Mouse (Mus musculus) neural tube, embryonic 11.5 days (tissue): Measurements from ENCODE around the gene Arl14. TPM values are rescaled to one million over a fixed set of nuclear protein-coding genes. Genes with fewer than 3 reads are reported as not detected.
"Not testable (repeated sequence)": the region's sequence is repeated elsewhere in the genome, so short reads cannot be mapped to it uniquely, and the experiment has no call there.

Experiments used
- ATAC-seq: fragments of 200-750 bp; cut with Nextera tagmentation; 2 replicates; pipeline ENCODE4 v1.8.0; 2017; ENCODE audit warnings: moderate number of reproducible peaks, mild to moderate bottlenecking, moderate TSS enrichment, moderate library complexity; ENCODE audit not compliant: insufficient read depth, low FRiP score, low TSS enrichment
- DNase-seq: peaks from one replicate; pipeline ENCODE4 v3.0.0-alpha.2; 2015; ENCODE audit warnings: low spot score
- H3K27ac ChIP-seq: fragments of 300-500 bp; sonication (generic); 2 replicates; pipeline ENCODE4 v1.5.1; 2014; ENCODE audit warnings: low read depth, mild to moderate bottlenecking, low read length
- H3K27me3 ChIP-seq: fragments of 300-500 bp; sonication (generic); 2 replicates; pipeline ENCODE4 v1.6.1; 2014; ENCODE audit warnings: mild to moderate bottlenecking, low read length, mixed read lengths; ENCODE audit not compliant: control insufficient read depth, insufficient read depth
- H3K36me3 ChIP-seq: fragments of 300-500 bp; sonication (generic); 2 replicates; pipeline ENCODE4 v1.6.1; 2014; ENCODE audit warnings: mild to moderate bottlenecking, low read length, moderate library complexity, mixed read lengths; ENCODE audit not compliant: control insufficient read depth, insufficient read depth
- H3K4me1 ChIP-seq: fragments of 300-500 bp; sonication (generic); 2 replicates; pipeline ENCODE4 v1.6.1; 2014; ENCODE audit warnings: low read length, mixed read lengths; ENCODE audit not compliant: control insufficient read depth, insufficient read depth
- H3K4me2 ChIP-seq: fragments of 300-500 bp; sonication (generic); 2 replicates; pipeline ENCODE4 v1.6.1; 2014; ENCODE audit warnings: low read depth, mild to moderate bottlenecking, moderate library complexity
- H3K4me3 ChIP-seq: fragments of 300-500 bp; sonication (generic); 2 replicates; pipeline ENCODE4 v1.5.1; 2014; ENCODE audit warnings: low read depth, low read length
- H3K9ac ChIP-seq: fragments of 300-500 bp; sonication (generic); 2 replicates; pipeline ENCODE4 v1.6.1; 2014; ENCODE audit warnings: mild to moderate bottlenecking, low read length
- H3K9me3 ChIP-seq: fragments of 300-500 bp; sonication (generic); 2 replicates; pipeline ENCODE4 v1.6.1; 2016; ENCODE audit warnings: low read length; ENCODE audit not compliant: control insufficient read depth
- WGBS: fragments of 180-500 bp; shearing (Covaris S2); extraction: QIAGEN DNeasy Blood & Tissue Kit; methylation state at CpG from one replicate; pipeline ENCODE4 v1.1.7; 2014; 5-methylcytosine and 5-hydroxymethylcytosine counted together
- polyA plus RNA-seq: library from polyadenylated mRNA; unstranded; fragments of >200 nt; fragmentation: Nextera tagmentation; extraction: Ambion mirVana; gene quantifications from 2 replicates; pipeline ENCODE4 v1.2.1, GENCODE M21; 2014

Arl14 gene
- polyA plus RNA-seq, 1 experiment from 2014 or later, result not detected

DNA sequence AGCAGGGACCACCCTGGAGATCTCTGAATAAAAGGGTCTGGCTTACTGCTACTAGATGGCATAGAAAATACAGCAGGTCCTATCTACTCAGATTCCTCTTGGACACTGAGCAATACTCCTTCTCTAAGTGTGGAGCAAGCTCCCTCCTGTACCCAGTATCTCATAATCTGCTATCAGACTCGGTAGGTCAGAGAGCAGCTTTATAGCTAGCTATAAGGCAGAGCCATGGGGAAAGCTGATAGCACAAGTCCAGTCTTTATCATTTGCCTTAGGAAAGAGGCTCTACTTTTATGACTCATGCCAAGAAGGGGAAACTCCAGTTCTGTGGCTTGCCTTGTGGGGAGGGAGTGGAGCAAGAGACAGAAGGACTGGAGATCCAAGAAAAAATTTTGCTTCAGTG, 18.8 kb downstream of the Arl14 start:
- no peak overlapping the region for H3K4me2 ChIP-seq
- no peak for ATAC-seq
- WGBS, result 72% methylated on average over 1 of the region's 1 CpGs
- no peaks in the 10 kb centered on the region for H3K27me3 ChIP-seq
- no peak overlapping the region for H3K4me3 ChIP-seq
- H3K4me1 ChIP-seq, result no peaks in the 10 kb centered on the region
- DNase-seq, result no peak
- H3K36me3 ChIP-seq, result no peaks in the 10 kb centered on the region
- H3K9ac ChIP-seq, result no peak overlapping the region
- H3K27ac ChIP-seq, result no peak overlapping the region
- H3K9me3 ChIP-seq, result no peaks in the 10 kb centered on the region

DNA sequence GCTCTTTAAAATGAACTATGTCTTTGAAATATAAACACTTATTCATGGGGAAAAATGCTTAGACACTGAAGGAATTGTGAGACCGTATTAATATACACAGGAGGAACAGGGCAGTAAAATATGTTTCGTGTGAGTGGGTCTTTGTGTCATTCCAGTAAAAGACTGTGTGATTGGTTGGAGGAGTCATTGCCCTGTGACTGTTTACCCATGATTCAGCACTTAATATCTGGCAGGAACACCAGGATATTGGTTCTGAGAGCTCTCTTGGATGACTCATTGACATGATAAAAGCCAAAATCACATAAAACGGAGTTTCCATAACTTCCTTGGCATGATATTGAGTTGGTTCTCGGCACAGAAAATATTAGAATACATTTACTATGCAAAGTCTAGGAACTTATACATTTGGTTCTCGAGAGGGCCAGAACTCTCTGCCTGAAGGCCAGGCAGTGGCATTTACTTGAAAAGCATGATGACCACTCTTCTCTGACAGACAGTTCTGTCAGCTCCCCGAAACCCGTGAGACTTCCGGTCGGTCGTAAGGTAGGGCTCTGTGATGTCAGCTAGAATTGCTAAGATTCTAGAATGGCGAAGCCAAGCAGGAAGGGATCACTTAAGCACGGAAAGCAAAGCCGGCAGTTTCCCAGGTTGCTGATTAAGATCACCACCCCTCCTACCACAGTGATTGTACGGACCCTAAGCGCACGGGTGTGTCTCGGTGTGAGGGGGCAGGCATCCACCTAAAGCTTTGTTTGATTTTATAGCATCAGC, 31.1 kb downstream of the Arl14 start:
- Histone ChIP-seq H3K4me3 (no peak overlapping the region), H3K4me2 (no peak overlapping the region), H3K36me3 (no peaks in the 10 kb centered on the region), H3K27ac (no peak overlapping the region), H3K4me1 (no peaks in the 10 kb centered on the region), H3K27me3 (no peaks in the 10 kb centered on the region), H3K9me3 (no peaks in the 10 kb centered on the region), H3K9ac (no peak overlapping the region)
- WGBS, result 93% methylated on average over 17 of the region's 17 CpGs
- DNase-seq, result no peak
- no peak for ATAC-seq

DNA sequence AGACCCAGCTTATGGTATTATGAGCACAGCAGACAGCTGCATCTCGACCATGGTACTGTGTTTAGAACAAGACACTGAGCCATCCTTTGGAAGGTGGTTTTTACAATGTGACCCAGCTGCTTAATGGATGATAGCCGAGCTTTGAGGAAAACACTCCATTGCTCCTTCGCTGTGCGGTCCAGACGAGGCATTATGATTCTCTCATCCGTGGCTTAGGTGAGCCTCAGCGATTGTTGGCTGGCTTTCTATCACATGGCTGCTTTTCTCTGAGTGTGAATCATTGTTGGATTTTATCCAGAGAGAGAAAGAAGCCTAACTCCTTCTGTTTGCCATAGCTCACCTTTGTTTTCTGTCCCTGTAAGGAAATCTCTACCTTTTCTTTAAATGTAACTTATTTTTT, 32.5 kb downstream of the Arl14 start:
- Histone ChIP-seq H3K4me1 (no peaks in the 10 kb centered on the region), H3K27ac (no peak overlapping the region), H3K9me3 (no peaks in the 10 kb centered on the region), H3K36me3 (no peaks in the 10 kb centered on the region), H3K27me3 (no peaks in the 10 kb centered on the region), H3K4me2 (no peak overlapping the region), H3K9ac (no peak overlapping the region), H3K4me3 (no peak overlapping the region)
- ATAC-seq (no peak), DNase-seq (no peak)
- 75% methylated on average over 7 of the region's 7 CpGs for WGBS

DNA sequence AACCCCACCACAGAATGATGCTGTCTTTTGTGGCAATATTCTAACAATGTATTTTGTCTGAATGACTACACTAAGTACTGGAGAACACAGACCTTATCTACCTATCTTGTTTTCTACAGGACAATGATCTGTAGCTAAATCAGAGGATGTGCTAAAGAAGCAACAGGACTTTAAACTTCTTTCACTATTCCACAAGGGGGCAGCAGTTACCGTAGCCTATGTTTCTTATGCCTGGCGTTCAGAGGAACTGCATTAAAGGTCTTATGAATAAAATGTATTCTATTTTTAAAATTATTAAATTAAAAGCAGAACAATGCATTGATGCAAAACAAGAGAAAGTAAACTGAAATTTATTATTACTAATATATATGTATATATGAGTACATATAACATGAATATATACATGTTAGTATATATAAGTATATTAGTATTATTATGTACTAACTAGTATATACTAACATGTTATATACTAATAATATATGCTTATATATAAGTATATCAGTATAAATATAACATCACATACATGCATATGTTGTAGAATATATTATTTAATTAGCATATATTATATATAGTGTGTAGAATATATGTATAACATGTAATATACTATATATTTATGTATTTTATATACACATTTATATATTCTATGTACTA, 35.0 kb downstream of the Arl14 start:
- Histone ChIP-seq H3K36me3 (no peaks in the 10 kb centered on the region), H3K9me3 (no peaks in the 10 kb centered on the region), H3K9ac (no peak overlapping the region), H3K27ac (no peak overlapping the region), H3K4me1 (no peaks in the 10 kb centered on the region), H3K4me2 (no peak overlapping the region), H3K4me3 (no peak overlapping the region), H3K27me3 (no peaks in the 10 kb centered on the region)
- DNase-seq (peak; percentile 45), ATAC-seq (no peak)
- WGBS, result 13% methylated on average over 2 of the region's 2 CpGs

DNA sequence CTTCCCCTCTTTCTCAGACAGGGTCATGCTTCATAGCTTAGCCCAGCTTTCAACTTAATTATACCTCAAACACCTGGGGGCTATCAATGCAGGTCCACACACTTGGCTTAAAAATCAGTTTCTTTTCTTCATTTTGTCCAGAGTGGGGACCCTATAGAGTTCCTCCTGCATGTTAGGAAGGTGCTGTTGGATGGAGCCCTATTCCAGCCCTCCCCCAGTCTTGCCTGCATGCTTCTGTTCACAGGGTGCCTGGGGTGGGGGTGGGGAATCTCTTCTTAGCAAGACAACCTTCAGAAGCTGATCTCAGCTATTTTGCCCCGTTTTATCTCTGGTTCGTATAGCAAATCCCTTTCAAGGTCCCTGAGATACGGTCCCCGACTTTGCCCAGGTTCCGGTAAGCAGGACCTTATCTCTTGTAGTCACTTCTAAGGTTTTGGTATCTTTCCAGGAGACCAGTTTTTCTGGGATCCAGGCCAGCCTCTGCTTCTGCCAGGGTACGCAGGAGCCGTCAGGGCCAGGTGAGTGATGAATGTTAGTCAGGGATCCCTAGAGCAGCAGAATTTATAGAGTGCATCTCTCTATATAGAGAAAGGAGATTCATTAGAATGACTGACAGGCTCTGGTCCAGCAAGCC, 40.9 kb downstream of the Arl14 start:
- Histone ChIP-seq H3K4me2 (no peak overlapping the region), H3K4me1 (no peaks in the 10 kb centered on the region), H3K27me3 (no peaks in the 10 kb centered on the region), H3K4me3 (no peak overlapping the region), H3K9ac (no peak overlapping the region; the same call in 1 of the 2 replicates), H3K9me3 (no peaks in the 10 kb centered on the region), H3K27ac (no peak overlapping the region), H3K36me3 (no peaks in the 10 kb centered on the region)
- 95% methylated on average over 7 of the region's 7 CpGs for WGBS
- ATAC-seq (no peak), DNase-seq (no peak)

DNA sequence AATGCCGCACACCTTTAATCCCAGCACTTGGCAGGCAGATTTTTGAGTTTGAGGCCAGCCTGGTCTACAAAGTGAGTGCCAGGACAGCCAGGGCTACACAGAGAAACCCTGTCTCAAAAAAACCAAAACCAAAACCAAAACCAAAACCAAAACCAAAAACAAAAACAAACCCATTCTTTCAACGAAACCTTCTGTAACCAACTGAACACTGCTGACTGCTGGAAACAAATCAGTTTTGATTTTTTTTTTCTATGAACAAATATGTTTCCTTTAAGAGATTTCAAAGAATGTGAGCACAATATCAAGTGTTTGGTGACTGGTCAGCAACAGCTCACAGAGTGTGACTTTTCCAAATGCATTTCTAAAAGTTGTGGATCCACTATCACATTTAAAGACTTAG, 42.1 kb downstream of the Arl14 start:
- H3K27me3 ChIP-seq, H3K4me2 ChIP-seq, ATAC-seq, H3K4me3 ChIP-seq, DNase-seq, H3K36me3 ChIP-seq, H3K9ac ChIP-seq, H3K27ac ChIP-seq, H3K4me1 ChIP-seq, H3K9me3 ChIP-seq: not testable (repeated sequence)
- WGBS, result 88% methylated on average over 2 of the region's 2 CpGs

DNA sequence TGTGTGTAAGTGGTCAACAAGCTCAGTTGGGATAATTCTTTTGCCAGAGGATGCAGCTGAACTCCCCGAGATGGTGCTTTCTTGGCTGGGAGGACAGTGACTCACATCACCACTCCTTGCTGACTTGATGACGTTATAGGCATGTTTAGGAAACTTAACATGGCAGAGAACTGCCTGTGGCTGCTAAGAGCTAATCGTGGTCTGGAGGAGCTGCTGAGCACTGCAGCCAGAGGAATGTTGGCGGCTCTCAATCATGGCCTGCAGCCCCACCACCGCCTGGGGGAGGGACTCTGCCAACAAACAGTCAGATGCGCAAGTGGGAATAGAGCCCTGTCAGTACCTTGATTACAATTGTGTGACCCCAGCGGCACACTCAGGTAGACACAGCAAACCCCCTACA, 49.6 kb downstream of the Arl14 start:
- no peak overlapping the region for H3K4me2 ChIP-seq
- no peaks in the 10 kb centered on the region for H3K27me3 ChIP-seq
- no peaks in the 10 kb centered on the region for H3K36me3 ChIP-seq
- no peak overlapping the region for H3K27ac ChIP-seq
- 70% methylated on average over 7 of the region's 7 CpGs for WGBS
- ATAC-seq (no peak), DNase-seq (no peak)
- no peak overlapping the region for H3K9ac ChIP-seq
- no peaks in the 10 kb centered on the region for H3K4me1 ChIP-seq
- no peak overlapping the region for H3K4me3 ChIP-seq
- no peaks in the 10 kb centered on the region for H3K9me3 ChIP-seq
